Mouse (Mus musculus) hindbrain, embryonic 11.5 days (tissue): ENCODE measurements around the gene Ap5m1. TPM values are rescaled to one million over a fixed set of nuclear protein-coding genes. Genes with fewer than 3 reads are reported as not detected.

Experiments used
- ATAC-seq: fragments of 200-750 bp; cut with Nextera tagmentation; 2 replicates; pipeline ENCODE4 v1.8.0; 2017; ENCODE audit warnings: mild to moderate bottlenecking, moderate TSS enrichment, moderate library complexity; ENCODE audit not compliant: low FRiP score
- DNase-seq: peaks from one replicate; pipeline ENCODE4 v3.0.0-alpha.2; 2015; ENCODE audit warnings: low spot score
- H3K27ac ChIP-seq: fragments of 300-500 bp; sonication (generic); 2 replicates; pipeline ENCODE4 v1.5.1; 2014; ENCODE audit warnings: mild to moderate bottlenecking, low read depth, low read length
- H3K27me3 ChIP-seq: fragments of 300-500 bp; sonication (generic); 2 replicates; pipeline ENCODE4 v1.6.1; 2014; ENCODE audit warnings: mild to moderate bottlenecking, low read length, moderate library complexity, mixed read lengths; ENCODE audit not compliant: control insufficient read depth, insufficient read depth
- H3K36me3 ChIP-seq: fragments of 300-500 bp; sonication (generic); 2 replicates; pipeline ENCODE4 v1.6.1; 2014; ENCODE audit warnings: mild to moderate bottlenecking, low read length, moderate library complexity, mixed read lengths; ENCODE audit not compliant: control insufficient read depth, insufficient read depth
- H3K4me1 ChIP-seq: fragments of 300-500 bp; sonication (generic); replicated peaks from 2 replicates; pipeline ENCODE4 v1.6.1; 2014; ENCODE audit warnings: low read length, mixed read lengths; ENCODE audit not compliant: control insufficient read depth, insufficient read depth
- H3K4me2 ChIP-seq: fragments of 300-500 bp; sonication (generic); replicated peaks from 2 replicates; pipeline ENCODE4 v1.6.1; 2014; ENCODE audit warnings: mild to moderate bottlenecking, low read depth, low read length
- H3K4me3 ChIP-seq: fragments of 300-500 bp; sonication (generic); 2 replicates; pipeline ENCODE4 v1.5.1; 2014; ENCODE audit warnings: low read depth, low read length
- H3K9ac ChIP-seq: fragments of 300-500 bp; sonication (generic); 2 replicates; pipeline ENCODE4 v1.6.1; 2014; ENCODE audit warnings: low read depth, low read length
- H3K9me3 ChIP-seq: fragments of 300-500 bp; sonication (generic); 2 replicates; pipeline ENCODE4 v1.6.1; 2016; ENCODE audit warnings: low read length; ENCODE audit not compliant: control insufficient read depth
- WGBS: fragments of 180-500 bp; shearing (Covaris S2); extraction: QIAGEN DNeasy Blood & Tissue Kit; methylation state at CpG from one replicate; pipeline ENCODE4 v1.1.7; 2014; 5-methylcytosine and 5-hydroxymethylcytosine counted together
- polyA plus RNA-seq: library from polyadenylated mRNA; unstranded; fragments of >200 nt; fragmentation: Nextera tagmentation; extraction: Ambion mirVana; gene quantifications from 2 replicates; pipeline ENCODE4 v1.2.1, GENCODE M21; 2014

The Ap5m1 gene
- polyA plus RNA-seq = 35.7 and 37.4 TPM in 2 replicates

- H3K36me3 ChIP-seq = no peaks in the 10 kb centered on the region
- ATAC-seq = peak; percentile 65
- under 1% methylated on average over 32 of the region's 62 CpGs for WGBS
These were observed at the start of gene Ap5m1 for GRCm38 (mm10) chr14:49065529-49066273. Ap5m1 (plus strand) TSS chr14:49066097.

DNA sequence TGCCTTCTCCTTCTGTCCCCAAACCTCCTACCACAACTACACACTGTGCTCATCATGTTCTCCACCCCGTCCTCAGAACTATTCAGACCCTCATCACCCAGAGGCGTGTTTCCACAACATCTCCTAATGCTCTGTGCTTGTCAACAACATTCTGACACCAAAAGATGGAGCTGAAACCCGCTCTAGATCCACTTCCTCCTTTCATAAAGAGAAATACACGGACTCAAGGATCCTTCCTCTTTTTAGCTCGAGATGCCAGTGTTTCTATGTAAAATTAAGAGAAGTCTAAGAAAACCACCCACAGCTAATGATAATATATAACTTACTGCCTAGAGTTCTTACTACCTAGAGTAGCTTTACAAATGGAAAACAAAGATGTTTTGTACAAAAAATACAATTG is 46.1 kb upstream of the Ap5m1 start:
- no peak for ATAC-seq
- Histone ChIP-seq H3K9me3 (no peaks in the 10 kb centered on the region), H3K4me2 (no peak overlapping the region), H3K27ac (no peak overlapping the region), H3K27me3 (no peaks in the 10 kb centered on the region), H3K4me1 (no peaks in the 10 kb centered on the region), H3K36me3 (0 out of 2 replicates have a peak, but pooled peaks cover 3% of the 10 kb centered on the region), H3K9ac (no peak overlapping the region), H3K4me3 (no peak overlapping the region)
- DNase-seq = no peak
- 91% methylated on average over 5 of the region's 5 CpGs for WGBS

More at GRCm38 (mm10) chr14:49065529-49066273, at the start of gene Ap5m1:
- Histone ChIP-seq H3K4me2 (peak within 1 kb of the TSS; percentile 48), H3K9ac (peak within 1 kb of the TSS; percentile 97), H3K4me1 (no peaks in the 10 kb centered on the region), H3K27me3 (no peaks in the 10 kb centered on the region), H3K9me3 (no peaks in the 10 kb centered on the region), H3K27ac (peak within 1 kb of the TSS; percentile 98), H3K4me3 (peak within 1 kb of the TSS; percentile 95)
- DNase-seq = peak; percentile 61

DNA sequence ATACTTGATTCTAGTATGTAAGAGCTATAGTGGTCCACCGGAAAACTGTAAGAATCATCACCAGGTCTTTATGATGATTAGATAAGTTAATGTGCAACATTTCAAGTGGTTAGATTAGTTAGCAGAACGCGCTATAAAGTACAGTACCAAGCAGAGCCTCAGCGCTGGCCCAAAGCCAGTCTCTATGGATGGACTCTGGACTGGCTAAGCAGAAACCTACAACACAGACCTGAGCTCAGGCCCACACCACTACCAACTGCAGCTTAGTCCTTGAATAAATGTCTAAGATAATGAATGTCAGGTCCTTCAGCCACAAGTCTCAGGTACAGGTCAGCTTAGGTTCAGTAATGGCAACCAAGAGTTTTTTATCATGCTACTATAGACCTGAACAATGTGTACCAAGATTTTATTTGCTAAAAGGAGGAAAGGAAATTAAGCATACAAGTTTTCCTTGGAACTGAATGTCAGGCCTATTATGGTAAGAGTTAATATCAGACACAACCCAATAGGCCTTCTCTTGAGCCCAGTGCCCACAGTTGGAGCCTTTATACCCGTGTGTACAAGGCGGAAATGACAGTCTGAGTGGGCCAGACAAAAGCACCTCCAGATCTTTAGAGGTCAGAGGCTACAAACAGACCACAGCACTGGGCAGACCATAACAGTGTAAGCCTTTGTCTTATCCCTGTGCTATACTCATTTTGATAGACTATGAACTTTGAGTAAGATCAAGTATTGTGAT is 38.7 kb upstream of the Ap5m1 start:
- 90% methylated on average over 6 of the region's 6 CpGs for whole genome bisulfite sequencing
- ATAC-seq = no peak
- no peaks in the 10 kb centered on the region for H3K36me3 ChIP-seq

DNA sequence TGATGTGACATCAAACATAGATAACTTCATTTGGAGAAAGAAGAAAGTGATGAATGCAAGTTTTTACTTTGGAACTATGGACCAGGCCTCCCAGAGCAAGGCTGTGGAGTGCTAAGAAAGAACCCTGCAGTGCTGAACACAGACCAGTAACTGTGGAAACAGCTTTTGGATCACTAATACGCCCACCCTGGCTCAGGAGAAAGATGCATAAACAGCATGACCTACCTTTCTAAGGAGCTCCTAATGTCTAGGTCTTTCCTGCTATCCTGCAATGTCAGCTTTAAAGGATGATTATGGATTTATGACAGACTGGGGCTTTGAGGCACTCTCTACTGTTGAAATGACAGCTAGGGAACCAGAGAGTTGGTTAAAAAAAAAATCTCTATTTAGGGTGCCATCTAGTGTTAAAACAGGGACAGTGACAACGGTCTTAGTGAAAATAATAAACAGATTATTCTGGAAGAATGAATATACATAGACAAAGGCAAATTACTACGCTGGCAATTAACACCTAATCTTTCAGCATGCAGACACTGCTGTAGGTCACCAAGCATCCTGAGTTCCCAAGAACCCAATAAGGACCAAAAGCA is 38.0 kb upstream of the Ap5m1 start:
- no peaks in the 10 kb centered on the region for H3K36me3 ChIP-seq
- H3K4me2 ChIP-seq = no peak overlapping the region
- H3K27ac ChIP-seq = no peak overlapping the region
- no peaks in the 10 kb centered on the region for H3K27me3 ChIP-seq
- DNase-seq (no peak), ATAC-seq (no peak)
- 87% methylated on average over 3 of the region's 3 CpGs for WGBS
- H3K4me3 ChIP-seq = no peak overlapping the region
- no peak overlapping the region for H3K9ac ChIP-seq
- H3K9me3 ChIP-seq = no peaks in the 10 kb centered on the region
- no peaks in the 10 kb centered on the region for H3K4me1 ChIP-seq

More for the DNA sequence above, 38.7 kb upstream of the Ap5m1 start:
- Histone ChIP-seq H3K27me3 (no peaks in the 10 kb centered on the region), H3K9ac (no peak overlapping the region), H3K27ac (no peak overlapping the region), H3K4me2 (no peak overlapping the region), H3K9me3 (no peaks in the 10 kb centered on the region), H3K4me3 (no peak overlapping the region), H3K4me1 (no peaks in the 10 kb centered on the region)
- DNase-seq = no peak

- Histone ChIP-seq H3K4me1 (no peaks in the 10 kb centered on the region), H3K36me3 (0 out of 2 replicates have a peak, but pooled peaks cover 1% of the 10 kb centered on the region), H3K9me3 (no peaks in the 10 kb centered on the region), H3K9ac (no peak overlapping the region), H3K4me2 (no peak overlapping the region), H3K27ac (no peak overlapping the region), H3K27me3 (no peaks in the 10 kb centered on the region), H3K4me3 (no peak overlapping the region)
- DNase-seq (no peak), ATAC-seq (no peak)
- 83% methylated on average over 5 of the region's 5 CpGs for WGBS
These were observed 36.9 kb upstream of the Ap5m1 start for GRCm38 (mm10) chr14:49028991-49029390.

DNA sequence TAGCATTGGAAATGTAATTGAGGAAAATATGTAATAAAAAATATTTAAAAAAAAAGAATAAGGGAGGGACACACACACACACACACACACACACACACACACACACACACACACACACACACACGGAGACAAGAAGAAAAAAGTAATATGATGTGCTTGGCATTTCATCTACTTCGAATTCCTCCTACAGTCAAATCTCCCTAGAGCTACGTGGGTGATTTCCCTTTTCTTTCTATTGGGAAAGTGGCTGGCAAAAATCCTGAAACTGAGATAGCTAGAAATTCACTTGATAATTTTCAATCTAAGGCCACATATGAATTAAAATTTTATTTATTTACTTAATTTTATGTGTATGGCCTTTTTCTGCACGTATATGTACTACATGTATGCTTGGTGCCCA is 20.3 kb upstream of the Ap5m1 start:
- no peaks in the 10 kb centered on the region for H3K4me1 ChIP-seq
- DNase-seq (no peak), ATAC-seq (no peak)
- H3K9me3 ChIP-seq = no peaks in the 10 kb centered on the region
- no peak overlapping the region for H3K27ac ChIP-seq
- H3K27me3 ChIP-seq = no peaks in the 10 kb centered on the region
- 91% methylated on average over 4 of the region's 4 CpGs for WGBS
- H3K36me3 ChIP-seq = no peaks in the 10 kb centered on the region
- H3K9ac ChIP-seq = no peak overlapping the region
- H3K4me3 ChIP-seq = no peak overlapping the region
- no peak overlapping the region for H3K4me2 ChIP-seq

DNA sequence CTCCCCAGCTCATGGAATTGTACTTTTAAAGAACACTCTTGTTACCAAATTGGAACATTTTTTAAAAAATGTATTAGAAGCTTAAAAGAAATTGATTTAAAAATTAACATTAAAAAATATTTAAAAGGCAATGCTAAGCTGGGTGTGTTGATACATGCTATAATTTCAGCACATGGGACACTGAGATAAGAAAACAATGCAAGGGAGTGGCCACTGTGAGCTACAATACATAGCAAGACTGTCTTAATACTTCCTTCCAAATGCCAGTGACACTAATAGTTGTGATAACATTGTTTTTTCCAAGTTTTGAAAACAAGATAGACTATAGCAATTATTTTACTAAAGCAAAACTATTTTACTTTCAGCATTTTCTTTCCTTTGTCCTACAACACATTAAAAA is 16.4 kb upstream of the Ap5m1 start:
- Histone ChIP-seq H3K4me2 (no peak overlapping the region), H3K9ac (no peak overlapping the region), H3K4me3 (no peak overlapping the region), H3K27ac (no peak overlapping the region), H3K9me3 (no peaks in the 10 kb centered on the region), H3K27me3 (no peaks in the 10 kb centered on the region), H3K4me1 (no peaks in the 10 kb centered on the region), H3K36me3 (no peaks in the 10 kb centered on the region)
- ATAC-seq (no peak), DNase-seq (no peak)

- Histone ChIP-seq H3K9ac (no peak overlapping the region), H3K9me3 (no peaks in the 10 kb centered on the region), H3K4me2 (no peak overlapping the region), H3K36me3 (no peaks in the 10 kb centered on the region), H3K4me1 (no peaks in the 10 kb centered on the region), H3K4me3 (no peak overlapping the region), H3K27ac (no peak overlapping the region), H3K27me3 (no peaks in the 10 kb centered on the region)
- 91% methylated on average over 2 of the region's 2 CpGs for WGBS
- no peak for ATAC-seq
- DNase-seq = no peak
These were observed 2.1 kb upstream of the Ap5m1 start for GRCm38 (mm10) chr14:49063838-49064237.
